10 mouse cellular contexts compared by ENCODE assay signal in the genomic region with DNA sequence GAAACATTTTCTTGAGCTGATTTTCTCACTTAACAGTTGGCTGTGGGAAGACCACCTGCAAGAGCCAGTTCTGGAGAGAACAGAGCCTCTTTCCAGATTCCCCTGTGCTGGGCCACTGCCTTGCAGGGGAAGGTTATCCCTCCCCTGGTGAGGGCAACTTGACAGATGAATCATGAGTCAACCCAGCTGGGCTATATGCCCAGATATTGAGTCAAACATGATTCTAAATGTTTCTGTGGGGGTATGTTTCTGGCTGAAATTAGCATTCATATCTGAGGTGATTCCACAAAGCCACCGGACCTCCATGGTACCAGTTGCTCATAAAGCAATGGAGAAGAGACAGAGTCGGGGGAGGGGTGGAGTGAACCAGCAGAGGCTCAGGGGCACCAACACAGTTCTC.
A peak's percentile ranks its signal among the peaks of the same experiment; 100 is the strongest.
DNase-seq lines count a peak whose midpoint lies in the region; ATAC-seq lines count a peak whose summit lies in the region.
"Had no signal": no experiment of that assay in that cellular context is flagged by ENCODE, and none has a peak within 500 bp of the region (broad histone marks: within the 10 kb centered on the region; RNA-seq: fewer than 3 reads in every experiment).

No protein-coding gene starts in this region.

- ATAC-seq in CD4-positive, CD25-positive, alpha-beta regulatory T cell, adult 4 months, result no peak

- DNase-seq in frontal cortex, postnatal 36 days (ENCODE audit: low spot score in 2 of 2), result peak; percentile 9 to 21
- no peak for DNase-seq in frontal cortex, postnatal 10 days (ENCODE audit: low spot score in 2 of 2)
- DNase-seq in right cerebral cortex, adult 2 months (ENCODE audit: low spot score in 2 of 2), result peak; percentile 12 to 13
- DNase-seq in right cerebral cortex, postnatal 10 days (ENCODE audit: low spot score in 2 of 2), result no peak
- DNase-seq in brain, adult 2 months (ENCODE audit: low read depth, low spot score), result peak; percentile 84
- no peak for DNase-seq in thymus, postnatal 36 days
- DNase-seq: liver, embryonic 13.5 days; retina, postnatal 1 day; thymus, postnatal 25 days had no signal

Comparison
In these comparisons a context has a peak if more than half of its experiments do, and no peak if none do; other contexts are left out.
1. DNase-seq: peak in frontal cortex, postnatal 36 days (2 of 2), right cerebral cortex, adult 2 months (2 of 2) and brain, adult 2 months (single experiment); none in frontal cortex, postnatal 10 days (0 of 2), right cerebral cortex, postnatal 10 days (0 of 2) and thymus, postnatal 36 days (0 of 2).